Mouse (Mus musculus): Measurements from ENCODE around the gene Rpia. TPM values are rescaled to one million over a fixed set of nuclear protein-coding genes. Genes with fewer than 3 reads are reported as not detected.

The Rpia gene
- polyA plus RNA-seq, 1 experiment from 2014 or later: 3.3 TPM

GRCm38 (mm10) chr6:70716701-70717393 is 75.2 kb downstream of the Rpia start:
- DNase-seq (ENCODE audit: low spot score) (no peak), ATAC-seq (ENCODE audit: low read depth) (no peak)
- Histone ChIP-seq H3K9me3 (ENCODE audit: control insufficient read depth, low read length) (no peaks in the 10 kb centered on the region), H3K9ac (ENCODE audit: low read depth, low read length) (no peak overlapping the region), H3K4me1 (ENCODE audit: control insufficient read depth, insufficient read depth, low read length) (no peaks in the 10 kb centered on the region), H3K4me2 (ENCODE audit: low read depth, low read length) (no peak overlapping the region), H3K36me3 (ENCODE audit: control insufficient read depth, insufficient read depth, low read length) (no peaks in the 10 kb centered on the region), H3K27ac (replicated peaks; ENCODE audit: low read depth, low read length) (no peak overlapping the region), H3K27me3 (replicated peaks; ENCODE audit: control insufficient read depth, insufficient read depth, low read length) (no peaks in the 10 kb centered on the region), H3K4me3 (ENCODE audit: low read depth, low read length) (no peak overlapping the region)
- 68% methylated on average over 12 of the region's 12 CpGs for WGBS

Other genes with a start within 250 kb of the Rpia start
- gene Eif2ak3, start 52.3 kb upstream of the Rpia start, polyA plus RNA-seq (2014; fragmentation: Nextera tagmentation; extraction: Ambion mirVana): 13.0 and 15.9 TPM in 2 replicates
- not detected in 2 replicates for gene Tex37, start 126.7 kb upstream of the Rpia start, polyA plus RNA-seq (2014; fragmentation: Nextera tagmentation; extraction: Ambion mirVana)
- gene Foxi3, start 164.3 kb upstream of the Rpia start, polyA plus RNA-seq (2014; fragmentation: Nextera tagmentation; extraction: Ambion mirVana): 0.51 and 1.0 TPM in 2 replicates